Mouse (Mus musculus) ES-Bruce4 (cell line): Measurements from ENCODE around the gene Gse1. TPM values are rescaled to one million over a fixed set of nuclear protein-coding genes. Genes with fewer than 3 reads are reported as not detected.
A peak's percentile ranks its signal among the peaks of the same experiment; 100 is the strongest.

Experiments used
- H3K27ac ChIP-seq: 2 replicates; pipeline ENCODE4 v1.5.1; 2012; ENCODE audit warnings: low read length, inconsistent platforms; ENCODE audit not compliant: insufficient read depth
- H3K27me3 ChIP-seq: 2 replicates; pipeline ENCODE4 v1.6.1; 2012; ENCODE audit warnings: mild to moderate bottlenecking, low read length, inconsistent platforms; ENCODE audit not compliant: control insufficient read depth, poor library complexity, insufficient read depth, severe bottlenecking
- H3K36me3 ChIP-seq: 2 replicates; pipeline ENCODE4 v1.6.1; 2012; ENCODE audit warnings: inconsistent platforms, mild to moderate bottlenecking, low read length, moderate library complexity; ENCODE audit not compliant: control insufficient read depth, poor library complexity, insufficient read depth, severe bottlenecking
- H3K4me1 ChIP-seq: one replicate; pipeline ENCODE4 v1.8.1; 2011; ENCODE audit warnings: low read length; ENCODE audit not compliant: control insufficient read depth, insufficient read depth
- H3K4me3 ChIP-seq: 2 replicates; pipeline ENCODE4 v1.5.1; 2011; ENCODE audit warnings: low read depth, mild to moderate bottlenecking, low read length
- H3K9ac ChIP-seq: 2 replicates; pipeline ENCODE4 v1.6.1; 2012; ENCODE audit warnings: low read depth, mild to moderate bottlenecking, inconsistent platforms; ENCODE audit not compliant: poor library complexity, severe bottlenecking
- H3K9me3 ChIP-seq: replicated peaks from 2 replicates; pipeline ENCODE4 v1.6.1; 2012; ENCODE audit warnings: mild to moderate bottlenecking, low read length, inconsistent platforms; ENCODE audit not compliant: control insufficient read depth, poor library complexity, insufficient read depth, severe bottlenecking
- CTCF ChIP-seq: IDR thresholded peaks from one replicate; pipeline ENCODE4 v1.8.1; 2011; ENCODE audit warnings: low read depth, low read length
- EP300 ChIP-seq: IDR thresholded peaks from 2 replicates; pipeline ENCODE4 v1.6.1; 2011; ENCODE audit warnings: low read depth, low read length; ENCODE audit not compliant: insufficient read depth
- POLR2A ChIP-seq: IDR thresholded peaks from one replicate; pipeline ENCODE4 v1.8.1; 2011; ENCODE audit warnings: low read length; ENCODE audit not compliant: insufficient read depth
- polyA plus RNA-seq: library from polyadenylated mRNA; stranded (reverse); fragments of >200 nt; gene quantifications from 2 replicates; pipeline ENCODE4 v1.2.4, GENCODE M21; 2011; ENCODE audit warnings: low read depth; ENCODE audit not compliant: missing spikeins, insufficient read depth, insufficient read length

Gse1 gene
- polyA plus RNA-seq, 1 experiment, result 31.8 TPM

DNA sequence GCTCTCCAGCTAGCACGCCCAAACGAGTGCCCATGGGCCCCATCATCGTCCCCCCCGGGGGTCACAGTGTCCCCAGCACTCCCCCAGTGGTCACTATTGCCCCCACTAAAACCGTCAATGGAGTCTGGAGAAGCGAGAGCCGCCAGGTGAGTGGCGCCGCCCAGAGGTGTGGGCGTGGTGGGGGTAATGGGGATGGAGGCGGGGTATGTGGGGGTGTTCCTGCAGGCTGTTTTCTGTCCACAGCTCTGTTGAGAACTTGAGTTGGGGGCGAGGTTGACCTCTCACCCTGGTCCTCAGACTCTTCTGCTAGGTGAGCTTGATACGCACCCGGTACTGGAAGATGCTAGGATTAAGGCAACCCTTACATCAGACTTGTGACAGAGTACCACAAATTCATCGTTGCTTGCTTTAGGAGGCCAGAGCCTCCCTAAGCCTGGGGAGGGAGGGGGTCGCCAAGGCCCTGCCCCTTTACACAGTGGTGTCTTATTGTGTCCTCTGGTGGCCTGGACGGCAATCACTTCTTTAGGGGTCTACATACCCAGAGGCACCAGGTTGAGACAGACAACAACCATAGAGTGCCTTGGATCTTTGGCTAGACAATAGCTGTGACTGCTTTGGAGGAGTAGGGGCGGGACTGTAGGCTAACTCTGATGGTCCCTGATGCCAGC is 334.6 kb downstream of the Gse1 start:
- Histone ChIP-seq H3K27me3 (no peaks in the 10 kb centered on the region), H3K9ac (no peak overlapping the region), H3K9me3 (no peaks in the 10 kb centered on the region), H3K4me1 (peaks cover 5% of the 10 kb centered on the region), H3K27ac (no peak overlapping the region), H3K4me3 (no peak overlapping the region), H3K36me3 (peaks cover 43% of the 10 kb centered on the region)
- TF ChIP-seq CTCF (no peak), EP300 (no peak), POLR2A (no peak)

DNA sequence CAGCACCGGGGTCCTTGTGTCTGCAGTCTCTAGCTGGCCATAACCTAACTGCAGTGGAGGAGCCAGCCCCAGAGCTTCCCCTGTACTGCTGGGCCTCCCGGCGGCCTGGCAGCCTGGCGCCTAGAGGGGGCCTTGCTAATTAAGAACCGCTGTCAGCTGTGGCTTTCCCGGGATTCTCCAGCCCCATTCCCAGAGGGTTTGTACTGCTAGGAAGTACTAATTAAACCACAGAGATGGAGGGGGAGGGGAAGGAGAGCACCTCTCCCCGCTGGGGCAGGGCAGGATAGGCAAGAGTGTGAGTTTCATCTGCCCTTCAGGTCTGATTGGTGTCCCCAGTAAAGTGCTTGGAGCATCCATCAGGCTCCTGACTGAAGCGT is 335.1 kb downstream of the Gse1 start:
- no peaks in the 10 kb centered on the region for H3K9me3 ChIP-seq
- H3K27me3 ChIP-seq, result no peaks in the 10 kb centered on the region
- TF ChIP-seq EP300, result no peak
- peaks cover 46% of the 10 kb centered on the region for H3K36me3 ChIP-seq
- H3K9ac ChIP-seq, result no peak overlapping the region
- no peak overlapping the region for H3K4me3 ChIP-seq
- no peak overlapping the region for H3K27ac ChIP-seq
- H3K4me1 ChIP-seq, result peaks cover 5% of the 10 kb centered on the region

- Histone ChIP-seq H3K9ac (no peak overlapping the region), H3K4me1 (peaks cover 5% of the 10 kb centered on the region), H3K27me3 (no peaks in the 10 kb centered on the region), H3K4me3 (no peak overlapping the region), H3K27ac (no peak overlapping the region), H3K36me3 (peaks cover 44% of the 10 kb centered on the region), H3K9me3 (no peaks in the 10 kb centered on the region)
- TF ChIP-seq CTCF, result peak; percentile 7
- no peak for TF ChIP-seq POLR2A
- TF ChIP-seq EP300, result no peak
These were observed 335.9 kb downstream of the Gse1 start for GRCm38 (mm10) chr8:120563851-120564837.

GRCm38 (mm10) chr8:120565151-120565711 is 337.0 kb downstream of the Gse1 start:
- Histone ChIP-seq H3K27me3 (no peaks in the 10 kb centered on the region), H3K27ac (no peak overlapping the region), H3K36me3 (peaks cover 46% of the 10 kb centered on the region), H3K9me3 (no peaks in the 10 kb centered on the region), H3K4me1 (peaks cover 5% of the 10 kb centered on the region), H3K9ac (no peak overlapping the region), H3K4me3 (no peak overlapping the region)
- TF ChIP-seq POLR2A (no peak), CTCF (no peak), EP300 (no peak)

GRCm38 (mm10) chr8:120566681-120567080 is 338.4 kb downstream of the Gse1 start:
- Histone ChIP-seq H3K36me3 (peaks cover 56% of the 10 kb centered on the region), H3K4me3 (no peak overlapping the region), H3K9ac (no peak overlapping the region), H3K9me3 (no peaks in the 10 kb centered on the region), H3K4me1 (no peaks in the 10 kb centered on the region), H3K27ac (no peak overlapping the region), H3K27me3 (no peaks in the 10 kb centered on the region)
- TF ChIP-seq EP300 (no peak), CTCF (no peak), POLR2A (no peak)

DNA sequence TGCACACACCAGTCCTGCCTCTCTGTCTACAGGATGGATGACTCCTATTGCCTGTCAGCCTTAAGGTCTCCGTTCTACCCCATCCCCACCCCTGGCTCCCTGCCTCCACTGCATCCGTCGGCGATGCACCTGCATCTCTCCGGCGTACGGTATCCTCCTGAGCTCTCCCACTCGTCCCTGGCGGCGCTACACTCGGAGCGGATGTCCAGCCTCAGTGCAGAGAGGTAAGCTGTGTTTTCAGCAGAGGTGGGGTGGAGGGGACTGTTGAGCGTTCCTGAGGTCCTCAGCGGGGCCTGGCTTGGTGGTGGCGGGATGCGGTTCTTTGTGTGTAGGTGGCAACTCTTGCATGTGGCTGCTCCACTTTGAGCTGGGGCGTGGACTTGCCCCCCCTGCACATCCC is 339.5 kb downstream of the Gse1 start:
- Histone ChIP-seq H3K27ac (no peak overlapping the region), H3K4me3 (peak overlapping the region; percentile 2; the same call in 1 of the 2 replicates), H3K4me1 (no peaks in the 10 kb centered on the region), H3K36me3 (peaks cover 64% of the 10 kb centered on the region), H3K9ac (no peak overlapping the region), H3K9me3 (no peaks in the 10 kb centered on the region), H3K27me3 (no peaks in the 10 kb centered on the region)
- TF ChIP-seq CTCF (no peak), POLR2A (no peak), EP300 (no peak)
